ENCODE assay signal across 19 mouse cellular contexts in genomic region chr9:15773426-15773825, GRCm38 (mm10).
DNase-seq lines count a peak whose midpoint lies in the region; ATAC-seq lines count a peak whose summit lies in the region.
"Had no signal": no experiment of that assay in that cellular context is flagged by ENCODE, and none has a peak within 500 bp of the region (broad histone marks: within the 10 kb centered on the region; RNA-seq: fewer than 3 reads in every experiment).

No protein-coding gene starts in this region.

- no peaks in the 10 kb centered on the region for H3K9me3 ChIP-seq in neural tube, embryonic 13.5 days
- no peaks in the 10 kb centered on the region for H3K9me3 ChIP-seq in forebrain, embryonic 15.5 days
- H3K9me3 ChIP-seq in midbrain, embryonic 16.5 days (replicated peaks; ENCODE audit: control insufficient read depth, low read length, poor library complexity, severe bottlenecking): no peaks in the 10 kb centered on the region
- H3K9me3 ChIP-seq: embryonic facial prominence, embryonic 13.5 days; lung, embryonic 15.5 days had no signal

- no peaks in the 10 kb centered on the region for H3K36me3 ChIP-seq in neural tube, embryonic 13.5 days
- no peaks in the 10 kb centered on the region for H3K36me3 ChIP-seq in forebrain, embryonic 15.5 days
- no peaks in the 10 kb centered on the region for H3K36me3 ChIP-seq in midbrain, embryonic 16.5 days (ENCODE audit: control insufficient read depth, insufficient read depth, low read length)
- H3K36me3 ChIP-seq: embryonic facial prominence, embryonic 13.5 days; lung, embryonic 15.5 days had no signal

- no peak overlapping the region for H3K27ac ChIP-seq in neural tube, embryonic 13.5 days (replicated peaks)
- no peak overlapping the region; the same call in 1 of the 2 replicates for H3K27ac ChIP-seq in forebrain, embryonic 15.5 days (replicated peaks)
- H3K27ac ChIP-seq in midbrain, embryonic 16.5 days (ENCODE audit: low read length): no peak overlapping the region
- H3K27ac ChIP-seq: embryonic facial prominence, embryonic 13.5 days; lung, embryonic 15.5 days had no signal

- no peak for DNase-seq in frontal cortex, postnatal 25 days (ENCODE audit: low spot score in 2 of 2)
- no peak for DNase-seq in neural tube, embryonic 10.5 days (ENCODE audit: extremely low spot score, low spot score)
- no peak for DNase-seq in thymus, adult 18-20 months
- DNase-seq in layer of hippocampus, adult 9-11 months: no peak
- DNase-seq: adrenal gland, adult 8-10 months; B cell, adult 2 months; cerebellum, postnatal 14 days; heart, adult 18-20 months; kidney, adult 11 months; kidney, postnatal 36 days; thymus, postnatal 14 days had no signal

- 0 out of 2 replicates have a peak, but pooled peaks have one; percentile 34 for ATAC-seq in frontal cortex, adult (ENCODE audit: low TSS enrichment)
- peak; percentile 59; the same call in 1 of the 2 replicates for ATAC-seq in neural tube, embryonic 13.5 days (ENCODE audit: low read depth)
- 0 out of 2 replicates have a peak, but pooled peaks have one; percentile 9 for ATAC-seq in forebrain, embryonic 15.5 days (replicated peaks)
- peak; percentile 78 for ATAC-seq in midbrain, embryonic 16.5 days

- peaks cover 4% of the 10 kb centered on the region; the same call in 1 of the 2 replicates for H3K4me1 ChIP-seq in neural tube, embryonic 13.5 days (replicated peaks)
- H3K4me1 ChIP-seq in forebrain, embryonic 15.5 days: peaks cover 32% of the 10 kb centered on the region
- no peaks in the 10 kb centered on the region for H3K4me1 ChIP-seq in midbrain, embryonic 16.5 days (ENCODE audit: control insufficient read depth, insufficient read depth, low read length)
- H3K4me1 ChIP-seq: embryonic facial prominence, embryonic 13.5 days; lung, embryonic 15.5 days; megakaryocyte, embryonic 14.5 days had no signal

- H3K27me3 ChIP-seq in neural tube, embryonic 13.5 days: no peaks in the 10 kb centered on the region
- H3K27me3 ChIP-seq in forebrain, embryonic 15.5 days: 0 out of 2 replicates have a peak, but pooled peaks cover 4% of the 10 kb centered on the region
- H3K27me3 ChIP-seq in midbrain, embryonic 16.5 days (ENCODE audit: control insufficient read depth, insufficient read depth, low read depth, low read length): no peaks in the 10 kb centered on the region
- H3K27me3 ChIP-seq: embryonic facial prominence, embryonic 13.5 days; lung, embryonic 15.5 days; megakaryocyte, embryonic 14.5 days had no signal

- 45% methylated on average over 4 of the region's 4 CpGs for WGBS in neural tube, embryonic 13.5 days
- WGBS in forebrain, embryonic 15.5 days: 31% methylated on average over 4 of the region's 4 CpGs
- 38% methylated on average over 2 of the region's 4 CpGs for WGBS in midbrain, embryonic 16.5 days

- no peak overlapping the region for H3K4me2 ChIP-seq in neural tube, embryonic 13.5 days
- no peak overlapping the region for H3K4me2 ChIP-seq in forebrain, embryonic 15.5 days (replicated peaks)
- no peak overlapping the region for H3K4me2 ChIP-seq in midbrain, embryonic 16.5 days (ENCODE audit: low read length)
- H3K4me2 ChIP-seq: embryonic facial prominence, embryonic 13.5 days; liver, embryonic 11.5 days; lung, embryonic 15.5 days had no signal

- H3K4me3 ChIP-seq in neural tube, embryonic 13.5 days: no peak overlapping the region
- no peak overlapping the region for H3K4me3 ChIP-seq in forebrain, embryonic 15.5 days
- no peak overlapping the region for H3K4me3 ChIP-seq in midbrain, embryonic 16.5 days (ENCODE audit: low read depth, low read length)
- H3K4me3 ChIP-seq: embryonic facial prominence, embryonic 13.5 days; lung, embryonic 15.5 days; megakaryocyte, embryonic 14.5 days had no signal

- no peak overlapping the region for H3K9ac ChIP-seq in neural tube, embryonic 13.5 days
- H3K9ac ChIP-seq in forebrain, embryonic 15.5 days (replicated peaks): no peak overlapping the region
- H3K9ac ChIP-seq in midbrain, embryonic 16.5 days (ENCODE audit: low read depth, low read length): no peak overlapping the region
- H3K9ac ChIP-seq: embryonic facial prominence, embryonic 13.5 days; lung, embryonic 15.5 days had no signal

Comparison
In these comparisons a context has a peak if more than half of its experiments do, and no peak if none do; other contexts are left out.
1. ATAC-seq: peak in every context shown above with its lines; median percentile 78 in midbrain, embryonic 16.5 days; 59 in neural tube, embryonic 13.5 days; 34 in frontal cortex, adult; 9 in forebrain, embryonic 15.5 days.